Mouse (Mus musculus) stomach, postnatal 0 days (tissue): ENCODE data around the gene Ankmy1.

Source experiments
- CTCF ChIP-seq: IDR thresholded peaks from 2 replicates; pipeline ENCODE4 v1.5.1; 2016; ENCODE audit warnings: antibody characterized with exemption, low read depth, mild to moderate bottlenecking, moderate library complexity
- EP300 ChIP-seq: optimal IDR thresholded peaks from 2 replicates; pipeline ENCODE3; 2016; ENCODE audit warnings: antibody characterized with exemption

- TF ChIP-seq CTCF (no peak), EP300 (no peak)
Observed at GRCm38 (mm10) chr1:92861503-92861902, 41.2 kb downstream of the Ankmy1 start.
